Mouse (Mus musculus): ENCODE results near the gene Vmn1r139. TPM values are rescaled to one million over a fixed set of nuclear protein-coding genes. Genes with fewer than 3 reads are reported as not detected.
"Not testable (repeated sequence)": the region's sequence is repeated elsewhere in the genome, so short reads cannot be mapped to it uniquely, and the experiment has no call there.

The Vmn1r139 gene
- total RNA-seq (2014; fragmentation: Nextera tagmentation) (not detected in 2 replicates), total RNA-seq (2017) (not detected in 2 replicates)

DNA sequence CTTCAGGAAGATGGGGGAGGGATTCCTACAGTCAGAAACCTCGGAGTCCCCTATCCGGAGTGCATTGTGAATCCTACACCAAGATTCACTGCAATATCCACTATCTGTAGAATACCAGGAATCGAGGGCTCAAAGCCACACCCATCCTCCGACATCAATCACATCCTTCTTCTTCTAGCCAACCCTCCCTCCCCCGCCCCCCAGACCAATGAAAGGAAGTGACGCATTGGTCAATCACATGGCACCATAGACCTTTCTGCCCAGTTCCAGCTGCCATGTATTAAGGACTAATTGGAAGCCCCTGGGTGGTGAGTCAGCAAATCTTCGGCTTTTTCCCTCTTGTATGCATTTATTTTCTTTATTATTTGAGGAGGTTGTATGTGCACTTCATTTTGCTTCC, at the start of gene Vmn1r139:
Gene Vmn1r139, plus strand, starts transcription at position 301 of the 400 bp plus-strand sequence.
- not testable (repeated sequence) for ATAC-seq (replicated peaks; ENCODE audit: poor library complexity, severe bottlenecking)

DNA sequence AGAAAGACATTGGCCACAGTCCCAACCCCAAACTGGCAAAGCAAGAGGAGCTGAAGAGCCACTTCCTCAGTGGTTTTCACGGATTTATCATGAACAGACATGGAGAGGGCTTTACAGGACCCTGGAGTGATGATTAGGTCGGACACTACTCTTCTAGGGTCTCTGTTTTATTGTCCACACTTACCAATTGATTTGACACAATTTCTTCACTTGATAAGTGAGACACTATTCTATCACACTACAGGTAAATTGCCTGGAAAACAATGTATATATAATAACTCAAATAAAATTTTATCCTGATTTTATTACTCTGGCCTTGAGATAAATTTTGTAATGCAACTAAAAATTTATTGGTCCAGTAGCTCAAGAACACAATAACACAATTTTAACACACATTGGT, 40.1 kb upstream of the Vmn1r139 start, which contains the start of gene Vmn1r138:
Gene Vmn1r138, minus strand, starts transcription at position 101 of the 400 bp plus-strand sequence.
- not testable (repeated sequence) for ATAC-seq (replicated peaks; ENCODE audit: poor library complexity, severe bottlenecking)

DNA sequence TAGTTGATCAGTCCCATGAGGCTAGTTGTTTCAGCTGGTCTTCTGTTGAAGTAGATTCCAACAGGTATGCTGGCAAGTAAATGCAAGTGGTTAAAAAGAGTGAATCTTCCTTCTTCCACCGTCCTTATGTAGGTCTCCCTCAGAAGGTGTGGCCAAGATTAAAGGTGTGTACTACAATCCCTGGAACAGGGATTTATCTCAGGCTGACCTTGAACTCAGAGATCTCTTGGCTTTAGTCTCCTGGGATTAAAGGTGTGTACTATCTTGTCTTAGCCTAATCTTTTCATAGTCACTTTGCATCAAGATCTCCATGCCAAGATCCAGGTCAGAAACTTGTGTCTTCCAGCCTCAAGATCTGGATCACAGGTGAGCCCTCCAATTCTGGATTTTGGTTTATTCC, 12.7 kb upstream of the Vmn1r139 start, which contains the start of gene Gm6176:
Gene Gm6176, minus strand, starts transcription at position 101 of the 400 bp plus-strand sequence.
- ATAC-seq (replicated peaks; ENCODE audit: poor library complexity, severe bottlenecking), result not testable (repeated sequence)

DNA sequence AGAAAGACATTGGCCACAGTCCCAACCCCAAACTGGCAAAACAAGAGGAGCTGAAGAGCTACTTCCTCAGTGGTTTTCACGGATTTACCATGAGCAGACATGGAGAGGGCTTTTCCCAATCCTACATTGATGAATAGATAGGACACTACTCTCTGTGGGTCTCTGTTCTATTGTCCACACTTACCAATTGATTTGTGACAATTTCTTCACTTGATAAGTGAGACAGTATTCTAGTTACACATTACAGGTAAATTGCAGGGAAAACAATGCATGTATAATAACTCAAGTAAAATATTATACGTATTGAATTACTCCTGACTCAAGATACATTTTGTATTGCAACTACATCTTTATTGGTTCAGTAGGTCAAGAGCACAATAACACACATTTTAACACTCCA, 49.3 kb downstream of the Vmn1r139 start, which contains the start of gene Gm16451:
Gene Gm16451, minus strand, starts transcription at position 101 of the 400 bp plus-strand sequence.
- not testable (repeated sequence) for ATAC-seq (replicated peaks; ENCODE audit: poor library complexity, severe bottlenecking)

DNA sequence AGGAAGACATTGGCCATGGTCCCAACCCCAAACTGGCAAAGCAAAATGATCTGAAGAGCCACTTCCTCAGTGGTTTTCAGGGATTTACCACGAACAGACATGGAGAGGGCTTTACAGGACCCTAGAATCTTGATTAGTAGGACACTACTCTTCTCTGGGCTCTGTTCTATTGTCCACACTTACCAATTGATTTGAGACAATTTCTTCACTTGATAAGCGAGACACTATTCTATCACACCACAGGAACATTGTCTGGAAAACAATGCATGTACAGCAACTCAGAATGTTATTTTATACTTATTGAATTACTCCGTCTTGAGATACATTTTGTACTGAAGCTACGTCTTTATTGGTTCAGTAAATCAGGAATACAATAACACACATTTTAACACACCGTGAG, 65.8 kb downstream of the Vmn1r139 start, which contains the start of gene Gm10666:
Gene Gm10666, minus strand, starts transcription at position 101 of the 400 bp plus-strand sequence.
- not testable (repeated sequence) for ATAC-seq (replicated peaks; ENCODE audit: poor library complexity, severe bottlenecking)

Other genes with a start within 250 kb of the Vmn1r139 start
- not detected in 2 replicates for gene Vmn1r135, start 236.7 kb upstream of the Vmn1r139 start, total RNA-seq (2014; fragmentation: Nextera tagmentation)
- gene Vmn1r135, start 236.7 kb upstream of the Vmn1r139 start, total RNA-seq (2017), result not detected in 2 replicates
- gene Gm5725, start 224.8 kb upstream of the Vmn1r139 start, total RNA-seq (2014; fragmentation: Nextera tagmentation), result not detected in 2 replicates
- not detected in 2 replicates for gene Gm5725, start 224.8 kb upstream of the Vmn1r139 start, total RNA-seq (2017)
- gene Gm5891, start 147.8 kb upstream of the Vmn1r139 start, total RNA-seq (2014; fragmentation: Nextera tagmentation), result not detected in 2 replicates
- gene Gm5891, start 147.8 kb upstream of the Vmn1r139 start, total RNA-seq (2017), result not detected in 2 replicates
- gene Vmn1r137, start 74.5 kb upstream of the Vmn1r139 start, total RNA-seq (2014; fragmentation: Nextera tagmentation), result not detected in 2 replicates
- gene Vmn1r137, start 74.5 kb upstream of the Vmn1r139 start, total RNA-seq (2017), result not detected in 2 replicates
- gene Vmn1r138, start 40.2 kb upstream of the Vmn1r139 start, total RNA-seq (2014; fragmentation: Nextera tagmentation), result not detected in 2 replicates
- not detected in 2 replicates for gene Vmn1r138, start 40.2 kb upstream of the Vmn1r139 start, total RNA-seq (2017)
- gene Gm6176, start 12.8 kb upstream of the Vmn1r139 start, total RNA-seq (2014; fragmentation: Nextera tagmentation), result not detected in 2 replicates
- not detected in 2 replicates for gene Gm6176, start 12.8 kb upstream of the Vmn1r139 start, total RNA-seq (2017)
- gene Gm16451, start 49.2 kb downstream of the Vmn1r139 start, total RNA-seq (2014; fragmentation: Nextera tagmentation), result not detected in 2 replicates
- not detected in 2 replicates for gene Gm16451, start 49.2 kb downstream of the Vmn1r139 start, total RNA-seq (2017)
- gene Gm10666, start 65.7 kb downstream of the Vmn1r139 start, total RNA-seq (2014; fragmentation: Nextera tagmentation), result not detected in 2 replicates
- gene Gm10666, start 65.7 kb downstream of the Vmn1r139 start, total RNA-seq (2017), result not detected in 2 replicates
- not detected in 2 replicates for gene Vmn1r142, start 95.0 kb downstream of the Vmn1r139 start, total RNA-seq (2014; fragmentation: Nextera tagmentation)
- gene Vmn1r142, start 95.0 kb downstream of the Vmn1r139 start, total RNA-seq (2017), result not detected in 2 replicates
- gene Vmn1r143, start 120.3 kb downstream of the Vmn1r139 start, total RNA-seq (2014; fragmentation: Nextera tagmentation), result not detected in 2 replicates
- not detected in 2 replicates for gene Vmn1r143, start 120.3 kb downstream of the Vmn1r139 start, total RNA-seq (2017)
- gene Gm8653, start 132.2 kb downstream of the Vmn1r139 start, total RNA-seq (2014; fragmentation: Nextera tagmentation), result not detected in 2 replicates
- gene Gm8653, start 132.2 kb downstream of the Vmn1r139 start, total RNA-seq (2017), result not detected in 2 replicates
- gene Gm8453, start 160.4 kb downstream of the Vmn1r139 start, total RNA-seq (2014; fragmentation: Nextera tagmentation), result not detected in 2 replicates
- not detected in 2 replicates for gene Gm8453, start 160.4 kb downstream of the Vmn1r139 start, total RNA-seq (2017)

Data from granulocyte monocyte progenitor cell, adult 5-6 weeks (primary cell).